Mouse (Mus musculus): ENCODE results near the gene Psapl1. TPM values are rescaled to one million over a fixed set of nuclear protein-coding genes. Genes with fewer than 3 reads are reported as not detected.
"Not testable (repeated sequence)": the region's sequence is repeated elsewhere in the genome, so short reads cannot be mapped to it uniquely, and the experiment has no call there.

Gene Psapl1
- polyA plus RNA-seq, 1 experiment from 2014 or later = 95.5 TPM

- no peak overlapping the region for H3K9ac ChIP-seq
- WGBS = 64% methylated on average over 3 of the region's 3 CpGs
- ATAC-seq (ENCODE audit: insufficient number of reproducible peaks, low FRiP score, low TSS enrichment, low read depth) = no peak
- no peaks in the 10 kb centered on the region for H3K9me3 ChIP-seq
- H3K4me2 ChIP-seq = no peak overlapping the region
- H3K27ac ChIP-seq = no peak overlapping the region
- H3K4me1 ChIP-seq = peaks cover 45% of the 10 kb centered on the region
- H3K27me3 ChIP-seq = no peaks in the 10 kb centered on the region
- no peak overlapping the region for H3K4me3 ChIP-seq
- no peaks in the 10 kb centered on the region for H3K36me3 ChIP-seq
Observed at GRCm38 (mm10) chr5:36208803-36209202, 5.0 kb downstream of the Psapl1 start.

- Histone ChIP-seq H3K9ac (no peak overlapping the region), H3K27ac (no peak overlapping the region), H3K9me3 (no peaks in the 10 kb centered on the region; the same call in 1 of the 2 replicates), H3K4me1 (peaks cover 20% of the 10 kb centered on the region), H3K4me3 (no peak overlapping the region), H3K27me3 (no peaks in the 10 kb centered on the region), H3K36me3 (no peaks in the 10 kb centered on the region), H3K4me2 (no peak overlapping the region)
- 0 out of 2 replicates have a peak, but pooled peaks have one; percentile 23 for ATAC-seq (ENCODE audit: insufficient number of reproducible peaks, low FRiP score, low TSS enrichment, low read depth)
- 62% methylated on average over 10 of the region's 10 CpGs for WGBS
Observed at GRCm38 (mm10) chr5:36213310-36213709, 9.5 kb downstream of the Psapl1 start.

- whole genome bisulfite sequencing = 86% methylated on average over 4 of the region's 4 CpGs
- no peak overlapping the region for H3K4me2 ChIP-seq
- no peak for ATAC-seq (ENCODE audit: insufficient number of reproducible peaks, low FRiP score, low TSS enrichment, low read depth)
Observed at GRCm38 (mm10) chr5:36220105-36220504, 16.3 kb downstream of the Psapl1 start.

GRCm38 (mm10) chr5:36220626-36221025 lies 16.8 kb downstream of the Psapl1 start:
- WGBS = 58% methylated on average over 6 of the region's 6 CpGs
- Histone ChIP-seq H3K27ac (no peak overlapping the region), H3K4me3 (no peak overlapping the region), H3K9me3 (no peaks in the 10 kb centered on the region), H3K4me2 (no peak overlapping the region), H3K4me1 (peaks cover 21% of the 10 kb centered on the region), H3K27me3 (no peaks in the 10 kb centered on the region), H3K9ac (no peak overlapping the region), H3K36me3 (no peaks in the 10 kb centered on the region)
- ATAC-seq (ENCODE audit: insufficient number of reproducible peaks, low FRiP score, low TSS enrichment, low read depth) = no peak

More at GRCm38 (mm10) chr5:36220105-36220504, 16.3 kb downstream of the Psapl1 start:
- Histone ChIP-seq H3K27me3 (no peaks in the 10 kb centered on the region), H3K4me1 (peaks cover 16% of the 10 kb centered on the region), H3K9ac (no peak overlapping the region), H3K4me3 (no peak overlapping the region), H3K9me3 (no peaks in the 10 kb centered on the region), H3K36me3 (no peaks in the 10 kb centered on the region), H3K27ac (no peak overlapping the region)

GRCm38 (mm10) chr5:36223787-36224186 lies 20.0 kb downstream of the Psapl1 start:
- WGBS = 68% methylated on average over 6 of the region's 6 CpGs
- Histone ChIP-seq H3K9me3 (no peaks in the 10 kb centered on the region), H3K36me3 (no peaks in the 10 kb centered on the region), H3K27ac (no peak overlapping the region), H3K9ac (no peak overlapping the region), H3K4me3 (no peak overlapping the region), H3K27me3 (no peaks in the 10 kb centered on the region), H3K4me2 (no peak overlapping the region), H3K4me1 (peaks cover 37% of the 10 kb centered on the region)
- no peak for ATAC-seq (ENCODE audit: insufficient number of reproducible peaks, low FRiP score, low TSS enrichment, low read depth)

- Histone ChIP-seq H3K4me2 (no peak overlapping the region), H3K4me3 (no peak overlapping the region), H3K36me3 (no peaks in the 10 kb centered on the region), H3K9ac (no peak overlapping the region), H3K27ac (peak overlapping the region; percentile 89), H3K27me3 (no peaks in the 10 kb centered on the region), H3K9me3 (no peaks in the 10 kb centered on the region), H3K4me1 (peaks cover 34% of the 10 kb centered on the region)
- WGBS = 33% methylated on average over 7 of the region's 7 CpGs
- ATAC-seq (ENCODE audit: insufficient number of reproducible peaks, low FRiP score, low TSS enrichment, low read depth) = no peak
Observed at GRCm38 (mm10) chr5:36225855-36226254, 22.0 kb downstream of the Psapl1 start.

- no peaks in the 10 kb centered on the region for H3K36me3 ChIP-seq
- ATAC-seq (ENCODE audit: insufficient number of reproducible peaks, low FRiP score, low TSS enrichment, low read depth) = peak; percentile 66
- no peak overlapping the region for H3K4me3 ChIP-seq
- no peaks in the 10 kb centered on the region for H3K27me3 ChIP-seq
- H3K4me1 ChIP-seq = peaks cover 31% of the 10 kb centered on the region
- H3K9ac ChIP-seq = no peak overlapping the region
- H3K9me3 ChIP-seq = no peaks in the 10 kb centered on the region
- peak overlapping the region; percentile 89 for H3K27ac ChIP-seq
- 29% methylated on average over 11 of the region's 11 CpGs for WGBS
- H3K4me2 ChIP-seq = no peak overlapping the region
Observed at GRCm38 (mm10) chr5:36226296-36226695, 22.5 kb downstream of the Psapl1 start.

- no peaks in the 10 kb centered on the region for H3K9me3 ChIP-seq
- 82% methylated on average over 23 of the region's 23 CpGs for WGBS
- ATAC-seq (ENCODE audit: insufficient number of reproducible peaks, low FRiP score, low TSS enrichment, low read depth) = no peak
- no peak overlapping the region for H3K9ac ChIP-seq
- H3K27ac ChIP-seq = no peak overlapping the region
- H3K4me3 ChIP-seq = no peak overlapping the region
- H3K27me3 ChIP-seq = no peaks in the 10 kb centered on the region
- peaks cover 34% of the 10 kb centered on the region for H3K4me1 ChIP-seq
- no peaks in the 10 kb centered on the region for H3K36me3 ChIP-seq
- H3K4me2 ChIP-seq = no peak overlapping the region
Observed at GRCm38 (mm10) chr5:36228405-36229370, 24.9 kb downstream of the Psapl1 start.

- ATAC-seq (ENCODE audit: insufficient number of reproducible peaks, low FRiP score, low TSS enrichment, low read depth) = no peak
- Histone ChIP-seq H3K27me3 (no peaks in the 10 kb centered on the region), H3K27ac (no peak overlapping the region), H3K4me3 (no peak overlapping the region), H3K4me2 (no peak overlapping the region), H3K9me3 (no peaks in the 10 kb centered on the region), H3K9ac (no peak overlapping the region), H3K36me3 (no peaks in the 10 kb centered on the region), H3K4me1 (peaks cover 25% of the 10 kb centered on the region)
- WGBS = 53% methylated on average over 9 of the region's 9 CpGs
Observed at GRCm38 (mm10) chr5:36230301-36230780, 26.5 kb downstream of the Psapl1 start.

- WGBS = 97% methylated on average over 8 of the region's 10 CpGs
Observed at GRCm38 (mm10) chr5:36237526-36237925, 33.7 kb downstream of the Psapl1 start.

GRCm38 (mm10) chr5:36248022-36248421 lies 44.2 kb downstream of the Psapl1 start:
- Histone ChIP-seq H3K9me3 (no peaks in the 10 kb centered on the region), H3K9ac (no peak overlapping the region), H3K4me1 (peaks cover 21% of the 10 kb centered on the region), H3K27ac (no peak overlapping the region), H3K27me3 (no peaks in the 10 kb centered on the region), H3K36me3 (no peaks in the 10 kb centered on the region), H3K4me3 (no peak overlapping the region), H3K4me2 (no peak overlapping the region)
- ATAC-seq (ENCODE audit: insufficient number of reproducible peaks, low FRiP score, low TSS enrichment, low read depth) = no peak
- WGBS = 77% methylated on average over 3 of the region's 3 CpGs

More at GRCm38 (mm10) chr5:36237526-36237925, 33.7 kb downstream of the Psapl1 start:
- not testable (repeated sequence) for H3K4me2 ChIP-seq; H3K27me3 ChIP-seq; H3K27ac ChIP-seq; H3K9me3 ChIP-seq; ATAC-seq (ENCODE audit: insufficient number of reproducible peaks, low FRiP score, low TSS enrichment, low read depth); H3K36me3 ChIP-seq; H3K4me3 ChIP-seq; H3K9ac ChIP-seq
- peaks cover 11% of the 10 kb centered on the region; the same call in 1 of the 2 replicates for H3K4me1 ChIP-seq
